Mouse (Mus musculus) midbrain, embryonic 12.5 days (tissue): ENCODE data around the gene Olfr898. TPM values are rescaled to one million over a fixed set of nuclear protein-coding genes. Genes with fewer than 3 reads are reported as not detected.

ENCODE experiments used
- ATAC-seq: fragments of 200-750 bp; cut with Nextera tagmentation; 2 replicates; pipeline ENCODE4 v1.8.0; 2017; ENCODE audit warnings: low read depth, moderate TSS enrichment, moderate library complexity; ENCODE audit not compliant: low FRiP score
- H3K27ac ChIP-seq: fragments of 300-500 bp; sonication (generic); replicated peaks from 2 replicates; pipeline ENCODE4 v1.5.1; 2016; ENCODE audit warnings: mild to moderate bottlenecking
- H3K27me3 ChIP-seq: fragments of 300-500 bp; sonication (generic); 2 replicates; pipeline ENCODE4 v1.6.1; 2016; ENCODE audit warnings: mild to moderate bottlenecking
- H3K36me3 ChIP-seq: fragments of 300-500 bp; sonication (generic); 2 replicates; pipeline ENCODE4 v1.6.1; 2016
- H3K4me1 ChIP-seq: fragments of 300-500 bp; sonication (generic); 2 replicates; pipeline ENCODE4 v1.6.1; 2016
- H3K4me2 ChIP-seq: fragments of 300-500 bp; sonication (generic); replicated peaks from 2 replicates; pipeline ENCODE4 v1.6.1; 2016; ENCODE audit warnings: mild to moderate bottlenecking, moderate library complexity
- H3K4me3 ChIP-seq: fragments of 300-500 bp; sonication (generic); 2 replicates; pipeline ENCODE4 v1.5.1; 2016; ENCODE audit warnings: mild to moderate bottlenecking
- H3K9ac ChIP-seq: fragments of 300-500 bp; sonication (generic); replicated peaks from 2 replicates; pipeline ENCODE4 v1.6.1; 2016; ENCODE audit warnings: mild to moderate bottlenecking, moderate library complexity
- H3K9me3 ChIP-seq: fragments of 300-500 bp; sonication (generic); 2 replicates; pipeline ENCODE4 v1.6.1; 2016; ENCODE audit warnings: mild to moderate bottlenecking
- WGBS: fragments of 180-500 bp; shearing (Covaris S2); methylation state at CpG from one replicate; pipeline ENCODE4 v1.1.7; 2016; 5-methylcytosine and 5-hydroxymethylcytosine counted together
- polyA plus RNA-seq: library from polyadenylated mRNA; unstranded; fragments of >200 nt; fragmentation: Nextera tagmentation; extraction: Ambion mirVana; gene quantifications from 2 replicates; pipeline ENCODE4 v1.2.1, GENCODE M21; 2016

Gene Olfr898
- polyA plus RNA-seq: not detected in 2 replicates

GRCm38 (mm10) chr9:38348111-38348510, at the start of gene Olfr898:
Olfr898 (plus strand) TSS chr9:38348411.
- ATAC-seq: no peak

GRCm38 (mm10) chr9:38328760-38329159, 19.5 kb upstream of the Olfr898 start, which contains the start of gene Olfr25:
Olfr25 (plus strand) TSS chr9:38329060.
- H3K36me3 ChIP-seq: no peaks in the 10 kb centered on the region
- no peak within 1 kb of the TSS for H3K4me2 ChIP-seq
- WGBS: 80% methylated on average over 3 of the region's 3 CpGs
- H3K4me3 ChIP-seq: no peak within 1 kb of the TSS
- no peak within 1 kb of the TSS for H3K27ac ChIP-seq
- no peak for ATAC-seq
- no peaks in the 10 kb centered on the region for H3K4me1 ChIP-seq
- no peaks in the 10 kb centered on the region for H3K27me3 ChIP-seq
- no peaks in the 10 kb centered on the region for H3K9me3 ChIP-seq
- no peak within 1 kb of the TSS for H3K9ac ChIP-seq

More at GRCm38 (mm10) chr9:38348111-38348510, at the start of gene Olfr898:
- WGBS: 95% methylated on average over 4 of the region's 4 CpGs
- Histone ChIP-seq H3K9me3 (no peaks in the 10 kb centered on the region), H3K9ac (no peak within 1 kb of the TSS), H3K27me3 (no peaks in the 10 kb centered on the region), H3K4me2 (no peak within 1 kb of the TSS), H3K27ac (no peak within 1 kb of the TSS), H3K4me3 (no peak within 1 kb of the TSS), H3K4me1 (no peaks in the 10 kb centered on the region), H3K36me3 (no peaks in the 10 kb centered on the region)

GRCm38 (mm10) chr9:38366596-38366995, 18.4 kb downstream of the Olfr898 start, which contains the start of gene Olfr250:
Olfr250 (plus strand) TSS chr9:38366896.
- no peak within 1 kb of the TSS for H3K9ac ChIP-seq
- no peaks in the 10 kb centered on the region for H3K36me3 ChIP-seq
- no peak within 1 kb of the TSS for H3K27ac ChIP-seq
- no peaks in the 10 kb centered on the region for H3K27me3 ChIP-seq
- WGBS: 77% methylated on average over 2 of the region's 2 CpGs
- H3K4me2 ChIP-seq: no peak within 1 kb of the TSS
- no peaks in the 10 kb centered on the region for H3K4me1 ChIP-seq
- no peak within 1 kb of the TSS for H3K4me3 ChIP-seq
- no peak for ATAC-seq
- no peaks in the 10 kb centered on the region for H3K9me3 ChIP-seq

GRCm38 (mm10) chr9:38376786-38377185, 28.6 kb downstream of the Olfr898 start, which contains the start of gene Olfr251:
Olfr251 (plus strand) TSS chr9:38377086.
- no peak for ATAC-seq
- Histone ChIP-seq H3K4me1 (no peaks in the 10 kb centered on the region), H3K4me2 (no peak within 1 kb of the TSS), H3K27ac (no peak within 1 kb of the TSS), H3K9me3 (no peaks in the 10 kb centered on the region), H3K4me3 (no peak within 1 kb of the TSS), H3K9ac (no peak within 1 kb of the TSS), H3K27me3 (no peaks in the 10 kb centered on the region), H3K36me3 (no peaks in the 10 kb centered on the region)
- 73% methylated on average over 2 of the region's 2 CpGs for WGBS

- no peaks in the 10 kb centered on the region for H3K4me1 ChIP-seq
- WGBS: 85% methylated on average over 1 of the region's 1 CpGs
- ATAC-seq: no peak
- H3K27me3 ChIP-seq: no peaks in the 10 kb centered on the region
- H3K27ac ChIP-seq: no peak within 1 kb of the TSS
- H3K4me3 ChIP-seq: no peak within 1 kb of the TSS
- no peaks in the 10 kb centered on the region for H3K9me3 ChIP-seq
- no peaks in the 10 kb centered on the region for H3K36me3 ChIP-seq
- H3K9ac ChIP-seq: no peak within 1 kb of the TSS
- no peak within 1 kb of the TSS for H3K4me2 ChIP-seq
Measured at GRCm38 (mm10) chr9:38401398-38401797, 53.2 kb downstream of the Olfr898 start, which contains the start of gene Olfr147. Olfr147 (plus strand) TSS chr9:38401698.

Other genes with a start within 250 kb of the Olfr898 start
- not detected in 2 replicates for gene Olfr888, start 240.3 kb upstream of the Olfr898 start, polyA plus RNA-seq
- gene Olfr889, start 233.2 kb upstream of the Olfr898 start, polyA plus RNA-seq: 0.08 TPM in 2 replicates
- gene Olfr890, start 205.9 kb upstream of the Olfr898 start, polyA plus RNA-seq: not detected in 2 replicates
- not detected in 2 replicates for gene Olfr891, start 167.6 kb upstream of the Olfr898 start, polyA plus RNA-seq
- gene Olfr893, start 140.0 kb upstream of the Olfr898 start, polyA plus RNA-seq: not detected in 2 replicates
- not detected in 2 replicates for gene Olfr894, start 130.4 kb upstream of the Olfr898 start, polyA plus RNA-seq
- gene Olfr143, start 95.6 kb upstream of the Olfr898 start, polyA plus RNA-seq: not detected in 2 replicates
- gene Olfr895, start 80.6 kb upstream of the Olfr898 start, polyA plus RNA-seq: not detected in 2 replicates
- not detected in 2 replicates for gene Olfr896-ps1, start 57.3 kb upstream of the Olfr898 start, polyA plus RNA-seq
- not detected in 2 replicates for gene Olfr25, start 19.4 kb upstream of the Olfr898 start, polyA plus RNA-seq
- not detected in 2 replicates for gene Olfr250, start 18.5 kb downstream of the Olfr898 start, polyA plus RNA-seq
- not detected in 2 replicates for gene Olfr251, start 28.7 kb downstream of the Olfr898 start, polyA plus RNA-seq
- gene Olfr147, start 53.3 kb downstream of the Olfr898 start, polyA plus RNA-seq: not detected in 2 replicates
- gene Olfr901, start 81.0 kb downstream of the Olfr898 start, polyA plus RNA-seq: not detected in 2 replicates
- not detected in 2 replicates for gene Olfr902, start 99.2 kb downstream of the Olfr898 start, polyA plus RNA-seq
- not detected in 2 replicates for gene Olfr904, start 114.7 kb downstream of the Olfr898 start, polyA plus RNA-seq
- gene Olfr905, start 122.7 kb downstream of the Olfr898 start, polyA plus RNA-seq: not detected in 2 replicates
- not detected in 2 replicates for gene Olfr906, start 138.7 kb downstream of the Olfr898 start, polyA plus RNA-seq
- gene Olfr907, start 147.4 kb downstream of the Olfr898 start, polyA plus RNA-seq: not detected in 2 replicates
- not detected in 2 replicates for gene Olfr911-ps1, start 173.2 kb downstream of the Olfr898 start, polyA plus RNA-seq
- gene Olfr910, start 189.4 kb downstream of the Olfr898 start, polyA plus RNA-seq: not detected in 2 replicates
- not detected in 2 replicates for gene Olfr912, start 231.8 kb downstream of the Olfr898 start, polyA plus RNA-seq
- not detected in 2 replicates for gene Olfr913, start 244.3 kb downstream of the Olfr898 start, polyA plus RNA-seq